Mouse (Mus musculus): Measurements from ENCODE around the gene Alkbh1.

Gene Alkbh1

GRCm38 (mm10) chr12:87418921-87419320 lies 24.9 kb downstream of the Alkbh1 start:
- DNase-seq, result no peak

DNA sequence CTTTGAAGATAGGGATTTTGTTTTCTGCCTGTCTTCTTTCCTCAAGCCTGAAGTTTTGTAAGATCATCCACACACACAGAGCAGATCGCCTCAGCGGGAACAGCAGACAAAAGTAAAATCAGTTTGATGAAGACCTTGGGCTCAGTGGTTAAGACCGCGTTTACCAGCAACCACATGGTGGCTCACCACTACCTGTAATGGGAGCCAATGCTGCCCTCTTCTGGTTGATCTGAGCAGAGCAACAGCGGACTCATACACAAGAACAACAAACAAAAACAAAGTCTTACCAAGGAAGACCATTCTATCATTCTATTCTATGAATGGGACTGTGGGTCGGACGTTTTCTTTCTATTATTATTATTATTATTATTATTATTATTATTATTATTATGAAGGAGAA lies 27.1 kb downstream of the Alkbh1 start:
- peak; percentile 79 for DNase-seq

DNA sequence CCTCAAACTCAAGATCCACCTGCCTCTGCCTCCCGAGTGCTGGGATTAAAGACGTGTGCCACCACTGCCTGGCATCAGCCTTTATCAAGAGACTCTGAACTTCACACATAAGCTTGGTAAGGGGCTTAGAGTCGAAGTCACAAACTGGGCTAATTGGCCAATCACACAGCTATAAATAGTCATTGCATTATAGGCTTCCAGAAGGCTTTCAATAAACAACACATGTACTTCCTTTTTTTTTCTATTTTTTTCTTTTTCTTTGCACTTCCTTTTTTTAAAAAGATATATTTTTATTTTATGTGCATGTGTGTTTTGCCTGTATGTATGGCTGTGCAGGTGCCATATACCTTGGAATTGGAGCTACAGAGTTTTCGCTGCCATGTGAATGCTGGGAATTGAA lies 28.5 kb downstream of the Alkbh1 start:
- DNase-seq, result no peak

DNA sequence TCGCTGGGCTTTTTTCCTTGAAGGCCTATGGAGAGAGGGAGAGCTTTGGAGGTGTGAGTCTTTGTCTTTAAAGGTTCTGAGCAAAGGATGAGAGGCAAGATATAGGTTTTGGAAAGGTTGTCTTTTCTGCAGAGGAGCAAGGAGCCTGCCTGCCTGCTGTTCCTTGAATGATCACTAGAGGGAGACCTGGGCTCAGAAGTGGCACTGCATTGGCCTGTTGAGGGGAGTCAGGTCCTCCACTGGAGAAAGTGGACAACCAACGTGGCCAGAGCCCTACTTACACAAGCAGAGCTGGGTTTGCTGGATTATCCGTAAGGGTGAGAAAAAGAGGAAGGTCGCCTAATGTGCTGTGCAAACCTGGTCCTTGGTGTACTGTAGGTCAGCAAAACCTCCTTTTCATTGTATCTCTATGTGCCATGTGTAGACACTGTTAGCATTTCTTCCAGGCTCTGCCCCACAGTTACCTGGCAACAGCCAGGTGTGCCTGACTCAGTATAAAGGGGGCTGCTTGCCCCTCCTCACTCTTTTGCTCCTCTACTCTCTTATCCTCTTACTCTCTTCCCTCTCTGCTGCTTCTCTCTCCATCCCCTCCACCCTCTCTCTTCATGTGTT lies 30.5 kb downstream of the Alkbh1 start:
- peak; percentile 65 for DNase-seq

GRCm38 (mm10) chr12:87410999-87411398 lies 32.8 kb downstream of the Alkbh1 start:
- no peak for DNase-seq

DNA sequence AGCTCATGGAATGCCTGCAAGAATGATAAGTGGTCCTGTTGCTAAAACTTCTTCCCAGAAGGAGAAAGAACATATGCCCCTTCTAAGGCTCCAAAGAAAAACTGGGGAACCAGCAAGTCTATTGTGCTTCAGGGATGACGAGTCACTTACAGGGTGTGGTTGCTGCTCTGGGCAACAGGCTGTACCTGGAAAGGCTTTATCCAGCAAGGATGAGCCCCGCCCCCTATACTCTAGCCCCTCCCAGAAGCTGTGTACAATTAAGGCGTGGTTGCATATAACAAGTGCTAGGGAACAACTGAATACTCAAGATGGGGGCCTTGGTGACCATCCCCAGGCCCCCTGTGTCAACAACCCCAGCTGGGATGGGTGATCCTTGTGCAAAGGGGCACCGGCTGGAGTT lies 34.7 kb downstream of the Alkbh1 start:
- DNase-seq, result peak; percentile 11

DNA sequence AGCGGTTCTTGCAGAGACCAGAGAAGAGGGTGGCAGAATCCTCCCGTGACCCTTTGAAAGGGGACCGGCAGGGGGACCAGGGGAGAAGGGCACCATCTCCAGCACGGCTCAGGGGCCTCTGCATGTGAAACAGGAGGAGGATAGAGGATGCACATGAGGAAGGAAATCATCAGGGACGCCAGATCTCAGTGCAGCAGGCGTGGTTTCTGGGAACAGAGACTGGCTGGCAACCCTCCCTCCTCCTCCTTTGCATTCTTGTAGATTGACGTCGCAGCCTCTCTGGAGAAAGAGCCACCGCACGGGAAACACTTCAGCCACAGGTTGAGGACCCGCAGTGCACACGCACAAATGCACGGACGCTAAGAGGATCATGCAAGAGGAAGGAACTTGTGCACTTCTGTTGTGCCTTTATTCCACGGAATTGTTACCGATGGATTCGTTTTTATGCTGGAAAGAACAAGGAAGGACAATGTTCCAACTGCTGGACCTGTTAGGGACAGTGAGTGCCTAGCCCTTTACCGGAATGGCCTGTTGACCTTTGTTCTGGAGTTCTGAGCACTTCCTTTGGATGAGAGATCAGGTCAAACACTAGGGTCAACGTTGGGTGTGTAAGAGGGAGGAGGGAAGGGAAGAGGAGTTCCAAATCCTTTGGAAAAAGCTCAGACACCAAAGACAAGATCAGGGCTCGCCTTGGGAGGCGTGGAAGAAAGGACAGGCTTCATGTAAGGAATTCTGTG lies 35.8 kb downstream of the Alkbh1 start:
- DNase-seq, result peak; percentile 27

DNA sequence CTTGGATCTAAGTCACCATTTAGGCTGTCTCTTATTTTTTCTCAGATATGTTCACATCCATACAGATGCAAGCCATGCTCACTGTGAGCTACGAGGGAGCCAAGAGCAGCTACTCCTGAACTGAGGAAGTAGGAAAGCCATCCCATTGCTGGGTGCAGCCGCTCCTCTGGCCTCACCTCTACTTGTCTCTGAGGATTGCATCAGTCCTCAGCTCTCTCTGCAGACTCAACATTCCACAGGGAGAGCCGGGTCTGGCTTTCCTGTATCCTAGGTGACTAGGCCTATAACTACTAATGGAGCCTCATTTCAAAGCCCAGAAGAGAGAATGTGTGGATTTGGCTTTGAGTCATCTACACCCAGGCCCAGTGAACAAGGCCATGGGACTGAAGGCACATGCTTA lies 38.1 kb downstream of the Alkbh1 start:
- no peak for DNase-seq

GRCm38 (mm10) chr12:87405165-87405564 lies 38.7 kb downstream of the Alkbh1 start:
- no peak for DNase-seq

DNA sequence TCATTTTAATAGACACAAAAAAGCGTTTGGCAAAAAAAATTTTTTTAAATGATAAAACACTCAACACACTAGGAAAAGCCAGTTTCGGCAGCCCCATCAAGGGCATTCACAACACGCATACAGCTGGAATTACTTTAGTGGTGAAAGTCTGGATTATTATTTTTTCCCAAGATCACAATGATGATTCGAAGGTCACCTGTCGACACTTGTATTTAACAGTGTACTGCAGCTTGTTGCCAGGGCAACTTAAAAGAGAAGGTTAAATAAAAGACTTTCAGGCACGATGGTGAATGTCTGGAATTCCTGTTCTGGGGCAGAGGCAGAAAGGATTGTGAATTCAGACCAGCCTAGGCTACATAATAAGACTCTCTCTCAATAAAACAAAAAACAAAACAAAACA lies 41.9 kb downstream of the Alkbh1 start:
- DNase-seq, result no peak

GRCm38 (mm10) chr12:87399119-87399819 lies 44.5 kb downstream of the Alkbh1 start:
- DNase-seq, result no peak

DNA sequence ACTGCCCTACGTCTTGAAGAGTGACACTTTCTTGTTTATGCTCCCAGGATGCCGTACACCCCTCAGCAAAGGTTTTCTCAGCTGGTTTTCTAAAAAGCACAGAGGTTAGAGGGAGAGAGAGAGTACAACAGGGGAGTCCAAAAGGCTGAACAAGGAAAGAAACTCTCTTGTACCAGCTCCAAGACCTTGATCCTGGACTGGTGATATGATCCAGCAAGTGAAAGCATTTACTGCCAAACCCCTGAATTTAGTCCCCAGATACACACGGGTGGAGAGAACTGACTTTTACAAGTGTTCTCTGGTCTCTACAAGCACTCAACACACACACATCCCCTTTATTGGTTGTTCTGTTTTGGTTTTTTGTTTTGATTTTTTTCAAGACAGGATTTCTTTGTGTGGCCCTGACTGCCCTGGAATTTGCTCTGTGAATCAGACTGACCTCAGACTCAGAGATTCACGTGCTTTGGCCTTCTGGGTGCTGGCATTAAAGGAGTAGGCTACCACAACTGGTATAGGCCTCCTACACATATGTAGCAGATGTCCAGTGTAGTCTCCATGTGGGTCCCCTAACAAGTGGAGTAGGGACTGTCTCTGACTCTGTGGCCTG lies 45.9 kb downstream of the Alkbh1 start:
- no peak for DNase-seq

DNA sequence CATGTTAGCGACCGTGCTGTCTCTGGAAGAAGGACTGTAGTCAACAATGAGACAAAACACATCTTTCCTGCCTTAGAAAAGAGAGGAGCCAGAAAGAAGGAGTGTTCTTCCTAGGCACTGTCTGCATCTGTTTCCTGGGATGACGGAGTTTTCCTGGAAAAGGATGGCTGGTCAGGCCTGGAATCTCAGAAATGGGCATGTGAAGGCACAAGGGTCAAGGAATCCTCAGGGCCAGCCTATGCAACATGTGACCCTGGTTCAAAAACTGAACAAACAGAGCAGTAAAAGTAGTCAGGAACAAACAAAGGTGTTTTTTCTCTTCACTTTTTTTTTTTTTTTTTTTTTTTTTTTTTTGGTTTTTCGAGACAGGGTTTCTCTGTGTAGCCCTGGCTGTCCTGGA lies 46.7 kb downstream of the Alkbh1 start:
- DNase-seq, result no peak

- DNase-seq, result no peak
Observed at GRCm38 (mm10) chr12:87394316-87394715, 49.5 kb downstream of the Alkbh1 start.

- no peak for DNase-seq
Observed at GRCm38 (mm10) chr12:87393447-87394145, 50.2 kb downstream of the Alkbh1 start.

DNA sequence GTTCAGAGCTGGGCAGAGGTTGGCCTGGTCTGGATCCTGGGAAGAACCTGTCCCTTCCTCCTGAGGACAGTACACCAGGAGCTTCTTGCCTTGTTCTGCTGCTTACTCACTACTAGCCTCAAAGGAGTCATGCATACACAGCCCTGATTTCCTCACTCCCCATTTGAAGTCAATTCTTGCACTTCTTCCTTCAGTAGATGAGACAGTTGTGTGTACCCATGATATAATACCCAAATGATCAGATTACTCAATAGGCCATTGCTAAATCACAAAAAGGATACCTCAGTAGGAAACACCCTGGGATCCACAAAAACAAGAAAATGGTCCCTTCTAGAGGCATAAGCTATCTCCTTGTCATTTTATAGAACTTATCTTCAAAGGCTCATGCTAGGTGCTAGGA lies 52.5 kb downstream of the Alkbh1 start:
- DNase-seq, result no peak

DNA sequence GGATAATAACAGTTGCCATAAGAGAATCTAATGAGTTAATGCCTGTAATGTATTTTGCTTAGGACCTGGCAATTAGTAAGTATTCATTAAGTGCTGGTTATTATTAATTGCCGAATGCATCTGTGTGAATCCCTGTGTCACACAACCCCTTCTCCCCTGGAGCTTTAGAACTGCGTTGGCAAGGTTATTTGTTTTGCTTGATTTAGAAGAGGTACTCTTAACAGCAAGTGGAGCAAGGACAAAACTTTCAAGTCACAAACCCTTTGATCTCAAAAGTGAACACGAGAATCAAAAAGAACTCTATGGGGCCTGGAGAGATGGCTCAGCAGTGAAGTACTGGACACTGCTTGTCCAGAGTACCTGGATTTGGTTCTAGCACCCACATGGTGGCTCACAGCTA lies 54.6 kb downstream of the Alkbh1 start:
- no peak for DNase-seq

- peak; percentile 99 for DNase-seq
Observed at GRCm38 (mm10) chr12:87388122-87388774, 55.6 kb downstream of the Alkbh1 start, which contains the start of gene Sptlc2. Gene Sptlc2 (minus strand): TSS chr12:87388355.

DNA sequence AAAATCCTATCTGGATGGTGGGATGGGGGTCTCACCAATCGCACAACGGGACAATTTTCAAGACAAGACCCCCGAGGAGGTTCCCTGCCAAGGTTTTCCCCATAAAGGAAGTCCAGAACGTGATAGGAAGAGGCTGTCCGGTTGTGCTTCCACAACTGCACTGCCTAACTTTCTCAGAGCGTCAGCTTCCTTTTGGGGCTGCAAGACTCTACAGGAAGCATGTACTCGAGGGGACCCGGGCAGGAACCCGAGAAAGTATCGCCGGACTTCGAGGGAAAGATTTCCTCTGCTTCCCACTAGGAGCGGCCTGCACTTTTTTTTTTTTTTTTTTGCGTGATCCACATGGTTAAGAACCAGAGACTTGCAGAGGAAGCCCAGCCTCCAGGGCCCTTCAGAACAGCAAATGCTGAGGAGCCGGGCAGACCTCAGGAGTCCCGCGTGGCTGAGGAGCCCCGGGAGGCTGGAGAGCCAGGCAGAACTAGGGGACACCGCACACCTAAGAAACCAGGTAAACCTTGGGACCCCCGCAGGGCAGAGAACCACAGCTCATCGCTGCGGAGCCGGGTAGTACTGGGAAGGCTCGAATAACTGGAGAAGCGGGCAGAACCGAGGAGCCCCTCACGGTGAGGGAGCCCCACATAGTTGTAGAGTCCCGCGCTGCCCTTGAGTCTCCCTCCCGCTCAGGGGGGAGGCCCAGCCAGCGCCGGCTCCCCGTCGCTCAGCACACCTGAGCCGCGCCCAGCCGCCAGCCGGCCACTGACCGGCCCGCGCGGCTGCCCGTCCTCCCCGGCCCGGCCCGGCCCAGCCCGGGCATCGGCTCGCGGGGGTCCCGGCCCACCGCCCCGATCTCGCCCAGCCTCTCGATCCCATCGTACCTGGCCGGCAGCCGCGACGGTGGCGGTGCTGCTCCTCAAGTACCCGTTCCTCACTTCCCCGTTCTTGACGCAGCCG lies 56.4 kb downstream of the Alkbh1 start:
- peak; percentile 33 for DNase-seq

- DNase-seq, result no peak
Observed at GRCm38 (mm10) chr12:87385051-87385450, 58.8 kb downstream of the Alkbh1 start.

DNA sequence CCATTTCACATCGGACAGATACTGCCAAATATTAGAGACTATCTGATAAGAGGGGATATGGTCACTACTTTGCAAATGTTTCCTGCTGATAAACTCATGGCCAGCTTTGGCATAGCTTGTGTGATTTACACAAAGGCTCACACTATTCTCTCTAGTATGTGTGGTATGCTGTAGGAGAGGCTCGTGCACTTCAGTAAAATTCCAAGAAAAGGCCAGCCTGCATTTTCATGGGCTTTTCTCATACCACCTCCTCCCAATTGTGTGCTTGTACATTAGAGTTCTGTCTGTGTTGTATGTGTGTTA lies 62.5 kb downstream of the Alkbh1 start:
- no peak for DNase-seq
